Mouse (Mus musculus) heart, embryonic 14.5 days (tissue): Measurements from ENCODE around the gene Chchd2. TPM values are rescaled to one million over a fixed set of nuclear protein-coding genes. Genes with fewer than 3 reads are reported as not detected.
A peak's percentile ranks its signal among the peaks of the same experiment; 100 is the strongest.

Experiments
- ATAC-seq: fragments of 200-750 bp; cut with Nextera tagmentation; 2 replicates; pipeline ENCODE4 v1.8.0; 2017; ENCODE audit warnings: low read depth, moderate TSS enrichment; ENCODE audit not compliant: insufficient number of reproducible peaks, insufficient read depth, low FRiP score
- H3K27ac ChIP-seq, 2 experiments: fragments of 200-500 bp in 1 of 2; fragments of 300-500 bp in 1 of 2; sonication (generic) in 1 of 2; replicated peaks in 1 of 2; 2 replicates each; pipeline ENCODE4 v1.5.1; 2012 to 2014; ENCODE audit warnings: low read depth in 2 of 2, low read length in 2 of 2, control low read depth in 1 of 2, mild to moderate bottlenecking in 1 of 2, mixed read lengths in 1 of 2; ENCODE audit not compliant: control insufficient read depth in 1 of 2, insufficient read depth in 1 of 2
- H3K27me3 ChIP-seq: fragments of 300-500 bp; sonication (generic); 2 replicates; pipeline ENCODE4 v1.6.1; 2014; ENCODE audit warnings: mild to moderate bottlenecking, low read length, control low read depth; ENCODE audit not compliant: control insufficient read depth, insufficient read depth
- H3K36me3 ChIP-seq: fragments of 300-500 bp; sonication (generic); 2 replicates; pipeline ENCODE4 v1.6.1; 2014; ENCODE audit warnings: mild to moderate bottlenecking, control low read depth, low read length, mixed read lengths; ENCODE audit not compliant: control insufficient read depth, insufficient read depth
- H3K4me1 ChIP-seq, 2 experiments: fragments of 200-500 bp in 1 of 2; fragments of 300-500 bp in 1 of 2; sonication (generic) in 1 of 2; 2 replicates each; pipeline ENCODE4 v1.6.1; 2012 to 2014; ENCODE audit warnings: low read length in 2 of 2, control low read depth in 1 of 2, mixed read lengths in 1 of 2; ENCODE audit not compliant: control insufficient read depth in 2 of 2, insufficient read depth in 2 of 2
- H3K4me2 ChIP-seq: fragments of 300-500 bp; sonication (generic); 2 replicates; pipeline ENCODE4 v1.6.1; 2014; ENCODE audit warnings: mild to moderate bottlenecking, low read length
- H3K4me3 ChIP-seq, 2 experiments: fragments of 200-500 bp in 1 of 2; fragments of 300-500 bp in 1 of 2; sonication (generic) in 1 of 2; 2 replicates each; pipeline ENCODE4 v1.5.1; 2012 to 2014; ENCODE audit warnings: low read length in 2 of 2, mild to moderate bottlenecking in 2 of 2, control low read depth in 1 of 2, low read depth in 1 of 2, moderate library complexity in 1 of 2; ENCODE audit not compliant: control insufficient read depth in 1 of 2, insufficient read depth in 1 of 2
- H3K9ac ChIP-seq: fragments of 300-500 bp; sonication (generic); 2 replicates; pipeline ENCODE4 v1.6.1; 2014; ENCODE audit warnings: mild to moderate bottlenecking, low read length
- H3K9me3 ChIP-seq: fragments of 300-500 bp; sonication (generic); 2 replicates; pipeline ENCODE4 v1.6.1; 2016; ENCODE audit warnings: low read length, control low read depth; ENCODE audit not compliant: control insufficient read depth
- WGBS: fragments of 180-500 bp; shearing (Covaris S2); extraction: QIAGEN DNeasy Blood & Tissue Kit; methylation state at CpG from one replicate; pipeline ENCODE4 v1.1.7; 2014; 5-methylcytosine and 5-hydroxymethylcytosine counted together
- polyA plus RNA-seq: library from polyadenylated mRNA; unstranded; fragments of >200 nt; fragmentation: Nextera tagmentation; extraction: Ambion mirVana; gene quantifications from 2 replicates; pipeline ENCODE4 v1.2.1, GENCODE M21; 2014

The Chchd2 gene
- polyA plus RNA-seq, 1 experiment from 2014 or later, result 1,067 TPM

DNA sequence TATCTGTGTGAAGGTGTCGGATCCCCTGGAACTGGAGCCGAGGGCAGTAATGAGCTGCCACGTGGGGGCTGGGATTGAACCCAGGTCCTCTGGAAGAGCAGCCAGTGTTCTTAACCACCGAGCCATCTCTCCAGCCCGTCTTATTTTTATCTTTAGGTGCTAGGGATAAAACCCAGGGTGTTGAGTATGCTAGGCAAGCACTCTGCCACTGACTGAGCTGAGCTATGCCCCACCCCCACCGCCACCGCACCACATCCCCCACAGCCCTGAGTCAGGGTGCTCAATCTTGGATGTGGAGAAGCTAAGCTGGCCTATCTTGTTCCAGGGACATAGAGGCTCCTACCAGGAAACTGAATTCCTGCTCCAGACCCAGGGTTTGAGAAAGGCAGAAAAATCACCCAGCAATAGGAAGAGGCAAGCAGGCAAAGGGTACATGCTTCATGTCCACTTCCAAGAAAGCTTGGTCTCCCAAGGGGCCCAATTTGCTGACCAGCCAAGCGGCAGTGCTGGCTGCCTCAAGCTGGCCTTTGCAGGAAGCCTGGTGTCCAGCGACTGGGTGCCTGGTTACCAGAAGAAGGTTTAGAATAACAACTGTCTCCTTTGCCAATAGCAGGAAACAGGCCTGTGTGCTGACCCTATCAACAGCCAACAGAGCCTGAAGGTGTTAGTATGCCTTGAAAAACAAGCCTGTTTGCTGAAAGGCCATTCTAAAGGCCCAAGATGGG lies 9.4 kb downstream of the Chchd2 start:
- 41% methylated on average over 9 of the region's 9 CpGs for WGBS
- ATAC-seq, result no peak
- peak overlapping the region in 1 of 2 experiments; percentile 70; a peak in 1 of 4 replicates for H3K27ac ChIP-seq

GRCm38 (mm10) chr5:129875098-129875497 lies 12.2 kb downstream of the Chchd2 start:
- Histone ChIP-seq H3K27ac (no peak overlapping the region), H3K9ac (no peak overlapping the region), H3K4me1 (peaks cover 3 to 8% of the 10 kb centered on the region in 2 experiments; a peak in 3 of 4 replicates), H3K36me3 (no peaks in the 10 kb centered on the region), H3K4me2 (no peak overlapping the region), H3K9me3 (no peaks in the 10 kb centered on the region), H3K27me3 (no peaks in the 10 kb centered on the region), H3K4me3 (no peak overlapping the region)
- ATAC-seq, result no peak
- 71% methylated on average over 11 of the region's 11 CpGs for WGBS

More for the DNA sequence above, 9.4 kb downstream of the Chchd2 start:
- no peak overlapping the region for H3K4me2 ChIP-seq
- peaks cover 26% of the 10 kb centered on the region for H3K36me3 ChIP-seq
- no peaks in the 10 kb centered on the region for H3K27me3 ChIP-seq
- no peaks in the 10 kb centered on the region for H3K9me3 ChIP-seq
- peaks cover 3 to 8% of the 10 kb centered on the region in 2 experiments; a peak in 3 of 4 replicates for H3K4me1 ChIP-seq
- no peak overlapping the region for H3K9ac ChIP-seq
- no peak overlapping the region for H3K4me3 ChIP-seq

DNA sequence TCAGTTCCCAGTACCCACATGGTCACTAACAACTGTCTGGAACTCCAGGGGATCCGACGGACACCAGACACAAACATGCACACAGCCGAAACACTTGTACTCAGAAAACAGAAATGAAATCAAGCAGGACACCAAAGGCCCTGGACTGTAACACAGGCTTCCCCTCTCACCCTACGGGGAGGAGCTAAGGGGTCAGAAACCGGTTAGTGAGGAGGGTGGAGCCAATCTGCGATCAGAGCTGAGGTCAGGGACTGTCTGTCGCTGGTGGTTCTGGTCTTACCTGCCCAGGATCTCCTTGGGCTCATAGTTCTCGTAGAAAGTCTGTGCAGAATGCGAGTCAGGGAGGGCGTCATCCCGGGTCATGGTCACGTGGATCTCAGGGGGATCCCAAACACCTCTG lies 13.3 kb downstream of the Chchd2 start:
- H3K27me3 ChIP-seq, result no peaks in the 10 kb centered on the region
- H3K36me3 ChIP-seq, result no peaks in the 10 kb centered on the region
- no peaks in the 10 kb centered on the region for H3K9me3 ChIP-seq
- no peak overlapping the region for H3K4me2 ChIP-seq
- H3K27ac ChIP-seq, result no peak overlapping the region
- no peak overlapping the region for H3K9ac ChIP-seq
- ATAC-seq, result no peak
- 80% methylated on average over 12 of the region's 12 CpGs for WGBS
- no peak overlapping the region for H3K4me3 ChIP-seq
- H3K4me1 ChIP-seq, result peaks cover 3 to 8% of the 10 kb centered on the region in 2 experiments; a peak in 3 of 4 replicates

DNA sequence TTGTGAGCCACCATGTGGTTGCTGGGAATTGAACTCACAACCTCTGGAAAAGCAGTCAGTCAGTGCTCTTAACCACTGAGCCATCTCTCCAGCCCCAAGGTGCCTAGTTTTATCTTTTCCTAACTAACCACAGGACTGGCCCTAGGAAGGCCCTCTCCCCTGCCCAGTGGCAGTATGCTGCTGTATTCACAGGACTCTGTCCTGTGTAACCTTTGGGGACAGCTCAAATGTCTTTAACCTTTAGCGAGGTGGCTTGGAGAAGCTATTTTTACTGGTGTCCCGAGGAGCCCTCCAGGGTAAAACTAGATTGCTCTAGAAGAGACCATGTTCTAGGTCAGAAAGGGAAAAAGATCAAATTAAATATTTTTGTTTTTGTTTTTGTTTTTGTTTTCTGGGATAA lies 16.0 kb downstream of the Chchd2 start:
- Histone ChIP-seq H3K9ac (no peak overlapping the region), H3K9me3 (no peaks in the 10 kb centered on the region), H3K4me1 (no peaks in the 10 kb centered on the region), H3K36me3 (no peaks in the 10 kb centered on the region), H3K27ac (no peak overlapping the region), H3K4me3 (no peak overlapping the region), H3K4me2 (no peak overlapping the region), H3K27me3 (no peaks in the 10 kb centered on the region)
- ATAC-seq, result no peak
- WGBS, result 69% methylated on average over 2 of the region's 2 CpGs

- Histone ChIP-seq H3K27ac (no peak overlapping the region), H3K4me3 (no peak overlapping the region), H3K9me3 (no peaks in the 10 kb centered on the region), H3K27me3 (no peaks in the 10 kb centered on the region), H3K9ac (no peak overlapping the region), H3K36me3 (no peaks in the 10 kb centered on the region), H3K4me2 (no peak overlapping the region), H3K4me1 (peaks cover 0 to 2% of the 10 kb centered on the region in 2 experiments; a peak in 1 of 4 replicates)
- no peak for ATAC-seq
- 80% methylated on average over 19 of the region's 19 CpGs for WGBS
Measured at GRCm38 (mm10) chr5:129869238-129869995, 17.9 kb downstream of the Chchd2 start.

DNA sequence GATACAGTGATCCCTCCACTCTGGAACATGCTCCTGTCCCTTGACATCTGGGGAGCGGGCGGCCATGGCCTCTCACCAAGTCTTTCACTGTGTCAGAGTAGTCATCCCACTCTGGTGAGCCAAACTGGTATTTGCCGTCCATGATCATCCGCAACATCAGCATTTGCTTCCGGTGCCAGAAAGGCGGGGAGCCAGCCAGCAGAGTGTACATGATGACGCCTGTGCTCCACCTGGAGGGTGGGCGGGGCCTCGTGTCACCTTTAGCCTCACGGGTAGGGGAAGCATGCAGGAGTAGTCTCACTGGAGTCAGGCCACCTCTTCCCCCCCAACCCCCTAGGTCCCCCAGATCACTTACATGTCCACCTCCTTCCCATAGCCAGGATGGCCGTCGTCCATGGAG lies 21.4 kb downstream of the Chchd2 start:
- Histone ChIP-seq H3K36me3 (peaks cover 11% of the 10 kb centered on the region; the same call in 1 of the 2 replicates), H3K4me1 (peaks cover 3 to 6% of the 10 kb centered on the region in 2 experiments; a peak in 2 of 4 replicates), H3K9ac (no peak overlapping the region), H3K27ac (no peak overlapping the region), H3K4me2 (no peak overlapping the region), H3K4me3 (no peak overlapping the region), H3K9me3 (no peaks in the 10 kb centered on the region), H3K27me3 (no peaks in the 10 kb centered on the region)
- ATAC-seq, result no peak
- 79% methylated on average over 12 of the region's 12 CpGs for WGBS

GRCm38 (mm10) chr5:129864467-129864866 lies 22.8 kb downstream of the Chchd2 start:
- WGBS, result 8% methylated on average over 18 of the region's 18 CpGs
- no peak for ATAC-seq
- no peak overlapping the region for H3K4me3 ChIP-seq
- peak overlapping the region; percentile 38 for H3K4me2 ChIP-seq
- no peak overlapping the region for H3K27ac ChIP-seq
- H3K36me3 ChIP-seq, result peaks cover 22% of the 10 kb centered on the region
- H3K9ac ChIP-seq, result no peak overlapping the region
- no peaks in the 10 kb centered on the region for H3K27me3 ChIP-seq
- peaks cover 3 to 6% of the 10 kb centered on the region in 2 experiments; a peak in 2 of 4 replicates for H3K4me1 ChIP-seq
- no peaks in the 10 kb centered on the region for H3K9me3 ChIP-seq
